Mouse (Mus musculus): ENCODE results near the gene Ccdc97. TPM values are rescaled to one million over a fixed set of nuclear protein-coding genes. Genes with fewer than 3 reads are reported as not detected.
A peak's percentile ranks its signal among the peaks of the same experiment; 100 is the strongest.
"Not testable (repeated sequence)": the region's sequence is repeated elsewhere in the genome, so short reads cannot be mapped to it uniquely, and the experiment has no call there.

Ccdc97 gene
- polyA plus RNA-seq, 1 experiment from 2014 or later, result 33.8 TPM

DNA sequence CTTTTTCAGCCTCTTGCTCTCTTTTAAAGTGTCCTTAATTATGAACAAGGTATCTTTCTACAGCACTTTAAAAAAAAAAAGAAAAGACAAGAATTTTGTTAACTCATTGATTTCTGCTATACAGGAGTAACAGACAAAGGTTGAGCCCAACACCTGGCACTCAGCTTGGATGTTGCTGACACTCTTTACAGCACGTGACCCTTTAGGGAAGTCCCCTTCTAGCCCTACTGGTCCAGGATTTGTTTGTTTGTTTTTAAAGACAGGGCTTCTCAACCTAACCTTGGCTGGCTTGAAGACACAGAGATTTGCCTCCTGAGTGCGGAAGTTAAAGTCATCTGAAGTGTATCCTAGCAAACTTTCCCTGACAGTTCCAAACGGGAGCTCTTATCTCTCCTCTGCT, 28.0 kb upstream of the Ccdc97 start:
- ATAC-seq (ENCODE audit: low FRiP score), result no peak
- WGBS, result 89% methylated on average over 3 of the region's 3 CpGs

DNA sequence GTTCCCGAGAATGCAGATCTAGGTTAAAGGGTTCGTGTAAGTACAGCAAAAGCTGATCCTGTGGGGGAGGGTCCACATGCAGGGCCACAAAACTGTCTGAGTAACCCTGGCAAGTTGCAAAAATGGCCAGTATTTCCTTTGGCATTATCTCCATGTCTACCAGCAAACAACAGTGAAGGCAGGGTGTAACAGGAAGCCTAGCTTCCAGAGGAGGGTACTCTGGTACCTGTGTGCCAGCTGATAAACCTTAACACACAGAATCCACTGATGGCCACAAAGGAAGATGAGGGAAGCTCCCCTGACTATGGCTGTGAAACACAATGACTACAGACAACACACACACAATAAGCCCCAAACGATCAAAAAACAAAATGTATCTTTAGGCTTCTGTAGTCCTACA, 19.4 kb upstream of the Ccdc97 start:
- no peaks in the 10 kb centered on the region for H3K9me3 ChIP-seq
- no peak overlapping the region for H3K27ac ChIP-seq
- ATAC-seq (ENCODE audit: low FRiP score), result no peak
- 95% methylated on average over 3 of the region's 3 CpGs for WGBS
- no peak overlapping the region for H3K9ac ChIP-seq
- no peaks in the 10 kb centered on the region for H3K4me1 ChIP-seq (replicated peaks)
- H3K4me3 ChIP-seq, result no peak overlapping the region
- H3K36me3 ChIP-seq, result peaks cover 96% of the 10 kb centered on the region
- no peak overlapping the region for H3K4me2 ChIP-seq
- H3K27me3 ChIP-seq, result no peaks in the 10 kb centered on the region

More for the DNA sequence above, 28.0 kb upstream of the Ccdc97 start:
- H3K9me3 ChIP-seq, result no peaks in the 10 kb centered on the region
- H3K4me2 ChIP-seq, result no peak overlapping the region
- no peaks in the 10 kb centered on the region for H3K27me3 ChIP-seq
- H3K4me3 ChIP-seq, result no peak overlapping the region
- H3K27ac ChIP-seq, result no peak overlapping the region
- peaks cover 92% of the 10 kb centered on the region for H3K36me3 ChIP-seq
- no peak overlapping the region for H3K9ac ChIP-seq
- H3K4me1 ChIP-seq (replicated peaks), result peaks cover 8% of the 10 kb centered on the region

DNA sequence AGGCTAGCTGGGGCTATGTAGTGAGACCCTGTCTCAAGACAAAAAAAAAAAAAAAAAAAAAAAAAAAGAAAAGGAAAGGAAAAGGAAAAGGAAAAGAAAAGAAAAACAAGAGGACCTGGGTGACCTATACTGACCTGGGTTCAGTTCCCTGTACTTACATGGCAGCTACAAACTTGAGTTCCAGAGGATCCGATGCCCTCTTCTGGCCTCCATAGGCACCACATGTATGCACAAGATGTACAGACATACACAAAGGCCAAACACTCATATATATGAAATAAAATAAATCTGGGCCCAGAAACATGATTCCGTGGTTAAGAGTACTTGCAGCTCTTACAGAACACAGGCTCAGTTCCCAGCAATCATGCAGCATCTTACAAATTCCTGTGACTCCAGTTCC, 18.0 kb upstream of the Ccdc97 start:
- no peak overlapping the region for H3K27ac ChIP-seq
- WGBS, result 95% methylated on average over 2 of the region's 2 CpGs
- H3K9ac ChIP-seq, result no peak overlapping the region

DNA sequence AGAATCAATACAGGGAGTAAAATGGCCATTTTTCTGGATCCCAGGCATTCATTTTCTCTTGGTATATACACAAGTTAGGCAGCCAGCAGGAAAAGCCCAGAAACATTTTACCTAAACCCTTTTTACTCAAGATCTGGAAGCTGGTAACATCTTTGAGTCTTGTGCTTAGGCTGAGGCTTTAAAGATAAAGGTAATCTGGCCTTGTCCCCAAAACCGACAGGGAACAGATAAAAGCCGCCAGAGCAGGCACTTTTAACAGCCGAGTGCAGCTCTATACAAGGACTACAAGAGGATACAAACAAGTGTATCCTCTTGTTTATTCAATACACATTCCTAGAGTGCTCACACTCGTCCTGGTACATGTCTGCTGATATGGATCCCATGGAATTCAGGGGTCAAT, 16.1 kb upstream of the Ccdc97 start:
- Histone ChIP-seq H3K27me3 (no peaks in the 10 kb centered on the region), H3K27ac (no peak overlapping the region), H3K9ac (no peak overlapping the region), H3K4me2 (no peak overlapping the region), H3K4me3 (no peak overlapping the region), H3K9me3 (no peaks in the 10 kb centered on the region), H3K4me1 (replicated peaks) (no peaks in the 10 kb centered on the region), H3K36me3 (peaks cover 94% of the 10 kb centered on the region)
- ATAC-seq (ENCODE audit: low FRiP score), result no peak
- 82% methylated on average over 4 of the region's 4 CpGs for WGBS

More for the DNA sequence above, 18.0 kb upstream of the Ccdc97 start:
- no peaks in the 10 kb centered on the region for H3K9me3 ChIP-seq
- peaks cover 96% of the 10 kb centered on the region for H3K36me3 ChIP-seq
- H3K27me3 ChIP-seq, result no peaks in the 10 kb centered on the region
- ATAC-seq (ENCODE audit: low FRiP score), result no peak
- no peak overlapping the region for H3K4me3 ChIP-seq
- no peaks in the 10 kb centered on the region for H3K4me1 ChIP-seq (replicated peaks)
- no peak overlapping the region for H3K4me2 ChIP-seq

DNA sequence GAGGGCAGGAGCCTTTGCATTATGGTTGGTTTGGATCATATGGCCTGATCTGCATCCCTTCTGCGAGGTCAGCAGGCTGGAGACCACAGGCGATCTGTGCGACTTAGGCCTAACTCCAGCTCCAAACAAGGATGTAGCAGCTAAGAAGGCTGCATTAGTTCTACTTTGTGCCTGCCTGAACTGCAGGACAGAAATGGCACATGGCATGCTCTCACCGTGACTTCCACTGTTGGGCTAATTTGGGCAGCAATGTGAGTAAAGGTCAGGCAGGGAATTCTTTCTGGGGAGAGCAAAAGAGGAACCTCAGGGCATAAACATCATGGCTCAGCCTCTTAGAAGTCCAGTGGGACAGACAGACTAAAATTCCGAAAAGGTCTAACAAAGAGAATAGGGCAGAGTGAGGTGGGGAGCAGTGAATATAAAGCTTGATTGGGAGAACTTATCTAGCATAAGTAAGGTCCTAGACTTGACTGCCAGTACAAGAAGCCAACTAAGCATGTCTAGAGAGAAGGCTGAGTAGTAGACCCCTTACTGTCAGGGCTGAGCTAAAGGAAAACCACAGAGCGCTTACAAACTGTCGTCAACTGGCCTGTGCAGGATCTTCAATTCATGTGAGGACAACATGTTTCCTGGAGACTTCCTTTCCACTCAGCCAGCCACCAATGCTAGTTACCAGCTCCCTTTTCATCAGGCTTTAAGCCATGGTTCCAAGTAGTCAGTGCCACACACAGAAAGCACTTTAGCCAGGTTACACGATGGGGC, 12.6 kb upstream of the Ccdc97 start:
- no peak overlapping the region for H3K4me2 ChIP-seq
- 92% methylated on average over 8 of the region's 8 CpGs for WGBS
- no peak overlapping the region for H3K9ac ChIP-seq
- H3K4me1 ChIP-seq (replicated peaks), result 0 out of 2 replicates have a peak, but pooled peaks cover 4% of the 10 kb centered on the region
- no peaks in the 10 kb centered on the region for H3K9me3 ChIP-seq
- no peak overlapping the region for H3K4me3 ChIP-seq
- H3K36me3 ChIP-seq, result peaks cover 94% of the 10 kb centered on the region
- ATAC-seq (ENCODE audit: low FRiP score), result no peak
- H3K27me3 ChIP-seq, result no peaks in the 10 kb centered on the region
- no peak overlapping the region for H3K27ac ChIP-seq

DNA sequence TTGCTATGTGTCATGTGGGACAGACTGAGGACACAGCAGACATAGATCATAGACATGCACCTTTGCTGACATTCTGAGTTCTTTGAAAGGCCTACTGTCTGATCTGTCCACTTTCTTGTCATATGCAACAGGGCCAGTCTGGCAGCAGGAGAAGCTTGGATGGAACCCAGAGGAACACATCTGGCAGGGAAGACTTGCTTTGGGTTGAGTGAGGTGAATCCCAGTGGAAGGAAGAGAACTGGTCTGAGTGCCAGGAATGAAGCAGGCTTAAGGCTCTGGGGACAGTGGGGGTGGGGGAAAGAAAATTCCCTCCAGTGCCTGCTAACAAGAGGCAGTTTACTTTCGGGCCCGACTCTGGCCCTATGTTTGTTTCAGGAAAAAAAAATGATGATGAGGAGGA, 11.0 kb upstream of the Ccdc97 start:
- no peak overlapping the region for H3K9ac ChIP-seq
- peaks cover 95% of the 10 kb centered on the region for H3K36me3 ChIP-seq
- H3K9me3 ChIP-seq, result no peaks in the 10 kb centered on the region
- no peak overlapping the region for H3K4me2 ChIP-seq
- no peak for ATAC-seq (ENCODE audit: low FRiP score)
- WGBS, result 95% methylated on average over 2 of the region's 2 CpGs
- no peak overlapping the region for H3K27ac ChIP-seq
- 0 out of 2 replicates have a peak, but pooled peaks cover 4% of the 10 kb centered on the region for H3K4me1 ChIP-seq (replicated peaks)
- no peak overlapping the region for H3K4me3 ChIP-seq
- no peaks in the 10 kb centered on the region for H3K27me3 ChIP-seq

DNA sequence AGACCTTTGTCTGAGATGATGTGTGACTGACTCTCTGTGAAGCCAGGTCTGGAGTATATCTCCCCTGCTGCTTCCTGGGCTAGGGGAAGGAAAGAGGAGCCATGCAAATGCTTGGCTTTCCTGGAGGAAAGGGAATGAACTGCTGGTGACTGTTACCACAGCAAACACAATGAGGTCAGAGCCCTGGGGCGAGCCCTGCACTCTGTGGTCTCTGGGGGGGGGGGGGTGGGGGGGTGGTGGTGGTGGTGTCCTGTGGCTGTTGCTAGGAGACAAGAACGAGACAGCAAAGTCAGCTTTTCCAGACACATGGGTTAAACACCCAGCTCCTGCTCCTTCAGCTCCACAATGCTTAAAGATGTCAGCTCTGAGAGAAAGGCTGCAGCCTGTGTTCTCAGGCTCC, 10.5 kb upstream of the Ccdc97 start:
- ATAC-seq (ENCODE audit: low FRiP score), result no peak
- 45% methylated on average over 2 of the region's 2 CpGs for WGBS
- H3K9me3 ChIP-seq, result no peaks in the 10 kb centered on the region
- H3K4me3 ChIP-seq, result no peak overlapping the region
- H3K27me3 ChIP-seq, result no peaks in the 10 kb centered on the region
- 0 out of 2 replicates have a peak, but pooled peaks cover 4% of the 10 kb centered on the region for H3K4me1 ChIP-seq (replicated peaks)
- H3K27ac ChIP-seq, result no peak overlapping the region
- no peak overlapping the region for H3K9ac ChIP-seq
- no peak overlapping the region for H3K4me2 ChIP-seq
- H3K36me3 ChIP-seq, result peaks cover 95% of the 10 kb centered on the region

DNA sequence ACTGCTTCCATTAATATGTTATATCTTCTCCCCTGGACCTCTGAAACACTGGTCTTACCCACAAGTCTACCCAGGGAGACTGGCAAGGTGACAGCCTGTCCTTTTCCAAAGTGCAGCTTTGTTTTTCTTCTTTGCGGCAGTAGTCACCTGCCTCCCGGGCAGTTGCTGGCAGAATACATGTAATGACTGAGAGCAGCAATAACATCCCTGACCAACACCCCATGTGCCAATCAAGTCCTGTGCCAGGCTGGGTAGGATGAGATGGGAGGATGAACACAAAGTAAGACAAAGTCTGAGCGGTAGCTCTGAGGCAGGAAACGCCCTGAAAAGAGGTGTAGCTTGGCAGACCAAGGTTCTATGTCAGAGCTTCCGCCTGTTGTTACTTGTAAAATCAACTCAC, 8.9 kb upstream of the Ccdc97 start:
- H3K9me3 ChIP-seq, result no peaks in the 10 kb centered on the region
- ATAC-seq (ENCODE audit: low FRiP score), result no peak
- 95% methylated on average over 5 of the region's 5 CpGs for WGBS

DNA sequence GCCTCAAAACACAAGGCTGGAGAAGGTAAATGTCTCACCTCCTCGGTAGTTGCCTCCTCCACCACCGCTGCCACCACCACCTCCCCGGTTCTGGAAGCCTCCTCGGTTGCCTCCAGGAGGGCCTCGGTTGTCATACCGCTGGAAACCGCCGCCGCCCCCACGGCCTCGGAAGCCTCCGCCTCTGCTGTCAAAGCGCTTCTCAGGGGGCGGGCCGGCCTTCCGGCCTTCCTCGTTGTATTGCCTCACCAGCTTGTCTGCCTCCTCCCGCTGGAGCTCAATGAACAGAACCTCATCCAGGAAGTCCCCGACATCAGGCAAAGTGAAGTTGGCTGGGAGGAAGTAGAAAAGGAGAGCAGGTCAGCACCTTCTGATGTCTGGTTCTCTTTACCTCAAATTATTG, 7.0 kb upstream of the Ccdc97 start:
- Histone ChIP-seq H3K27me3 (no peaks in the 10 kb centered on the region), H3K4me1 (replicated peaks) (0 out of 2 replicates have a peak, but pooled peaks cover 4% of the 10 kb centered on the region), H3K4me2 (no peak overlapping the region), H3K36me3 (peaks cover 94% of the 10 kb centered on the region), H3K9me3 (no peaks in the 10 kb centered on the region), H3K9ac (no peak overlapping the region), H3K4me3 (no peak overlapping the region), H3K27ac (no peak overlapping the region)
- WGBS, result 84% methylated on average over 19 of the region's 19 CpGs
- no peak for ATAC-seq (ENCODE audit: low FRiP score)

More for the DNA sequence above, 8.9 kb upstream of the Ccdc97 start:
- no peaks in the 10 kb centered on the region for H3K27me3 ChIP-seq
- 0 out of 2 replicates have a peak, but pooled peaks cover 4% of the 10 kb centered on the region for H3K4me1 ChIP-seq (replicated peaks)
- H3K4me3 ChIP-seq, result no peak overlapping the region
- no peak overlapping the region for H3K27ac ChIP-seq
- no peak overlapping the region for H3K4me2 ChIP-seq
- no peak overlapping the region for H3K9ac ChIP-seq
- H3K36me3 ChIP-seq, result peaks cover 96% of the 10 kb centered on the region

DNA sequence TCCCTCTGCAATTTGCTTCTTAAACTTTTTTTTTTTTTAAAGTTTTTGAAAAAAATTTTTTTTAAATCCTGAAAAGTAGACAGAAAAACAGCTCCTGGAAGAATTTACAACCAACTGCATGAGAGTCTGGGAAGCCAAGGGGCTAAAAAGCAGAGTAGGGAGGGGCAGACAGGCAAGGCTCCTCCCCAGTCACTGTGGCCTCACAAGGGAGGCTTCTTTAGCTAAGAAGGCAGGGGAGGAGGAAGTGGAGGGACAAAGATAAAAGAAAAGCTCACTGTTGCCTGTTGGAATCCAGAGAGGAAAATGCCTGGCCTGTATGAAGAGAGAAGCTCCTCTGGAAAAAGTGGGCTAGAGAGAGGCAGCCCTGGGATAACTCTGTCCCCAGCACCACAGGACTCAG, 2.9 kb upstream of the Ccdc97 start:
- H3K27ac ChIP-seq; ATAC-seq (ENCODE audit: low FRiP score); H3K27me3 ChIP-seq; H3K4me3 ChIP-seq; H3K4me2 ChIP-seq; H3K9me3 ChIP-seq; H3K9ac ChIP-seq: not testable (repeated sequence)
- Histone ChIP-seq H3K4me1 (replicated peaks) (peaks cover 18% of the 10 kb centered on the region), H3K36me3 (peaks cover 66% of the 10 kb centered on the region)

DNA sequence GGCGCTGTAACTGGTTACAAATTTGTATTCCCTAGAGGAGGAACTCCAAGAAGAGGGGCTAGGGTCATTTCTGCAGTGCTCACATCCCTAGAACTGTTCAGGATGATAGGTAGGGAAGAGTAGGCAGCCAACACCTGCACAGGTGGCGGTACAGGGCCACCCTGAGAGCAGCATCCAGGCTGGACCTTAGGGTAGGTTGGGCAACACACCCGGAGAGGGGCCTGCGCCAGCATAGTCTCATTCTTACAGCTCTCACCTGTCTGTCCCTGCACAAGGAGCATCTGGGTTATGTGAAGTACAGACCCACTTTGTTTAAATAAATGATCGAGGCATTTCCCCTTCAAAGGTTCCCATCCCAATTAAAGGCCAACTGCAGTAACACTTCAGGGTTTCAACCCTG, 1.9 kb upstream of the Ccdc97 start:
- Histone ChIP-seq H3K4me2 (no peak overlapping the region), H3K36me3 (peaks cover 64% of the 10 kb centered on the region), H3K4me3 (no peak overlapping the region), H3K27me3 (no peaks in the 10 kb centered on the region), H3K9ac (no peak overlapping the region), H3K4me1 (replicated peaks) (peaks cover 18% of the 10 kb centered on the region), H3K27ac (no peak overlapping the region), H3K9me3 (no peaks in the 10 kb centered on the region)
- ATAC-seq (ENCODE audit: low FRiP score), result no peak
- WGBS, result 91% methylated on average over 5 of the region's 5 CpGs

DNA sequence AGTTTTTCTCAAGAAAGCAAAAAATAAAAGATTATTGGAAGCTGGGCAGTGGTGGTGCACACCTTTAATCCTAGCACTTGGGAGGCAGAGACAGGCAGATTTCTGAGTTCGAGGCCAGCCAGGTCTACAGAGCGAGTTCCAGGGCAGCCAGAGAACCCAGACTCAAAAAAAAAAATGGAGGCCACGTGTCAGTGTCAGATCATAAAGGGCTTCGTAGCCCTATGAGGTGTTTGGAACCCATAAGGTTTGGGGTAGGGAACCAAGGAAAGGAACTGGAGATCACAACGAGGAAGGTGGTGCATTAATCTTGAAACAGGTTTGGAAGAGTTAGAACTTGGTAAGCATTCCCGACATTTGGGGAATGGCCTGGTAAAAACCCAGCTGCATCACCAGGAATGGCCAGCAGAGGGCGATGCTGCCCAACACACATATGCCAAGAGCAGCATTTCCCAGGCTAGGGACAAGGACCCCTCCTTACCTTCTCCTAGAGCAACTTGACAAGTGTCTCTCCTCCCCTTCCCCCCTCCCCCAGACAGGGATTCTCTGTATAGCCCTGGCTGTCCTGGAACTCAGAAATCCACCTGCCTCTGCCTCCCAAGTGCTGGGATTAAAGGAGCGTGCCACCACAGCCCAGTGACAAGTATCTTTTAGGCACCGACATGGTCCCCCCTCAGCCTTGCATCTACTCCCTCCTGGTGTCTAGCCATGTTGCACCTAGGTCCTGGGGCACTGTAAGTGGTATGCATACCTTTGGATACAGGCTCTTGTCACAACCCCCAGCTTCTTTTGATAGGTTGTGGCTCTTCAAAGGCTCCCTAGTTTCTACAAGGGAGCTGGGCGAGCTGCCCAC, 1.1 kb upstream of the Ccdc97 start:
- H3K4me2 ChIP-seq, result peak overlapping the region; percentile 94; the same call in 1 of the 2 replicates
- WGBS, result 62% methylated on average over 10 of the region's 10 CpGs
- H3K4me1 ChIP-seq (replicated peaks), result peaks cover 18% of the 10 kb centered on the region
- no peak overlapping the region for H3K4me3 ChIP-seq
- peak; percentile 36 for ATAC-seq (ENCODE audit: low FRiP score)
- H3K9me3 ChIP-seq, result no peaks in the 10 kb centered on the region
- no peak overlapping the region for H3K9ac ChIP-seq
- peaks cover 64% of the 10 kb centered on the region for H3K36me3 ChIP-seq
- H3K27me3 ChIP-seq, result no peaks in the 10 kb centered on the region
- no peak overlapping the region for H3K27ac ChIP-seq
